Mouse (Mus musculus) WW6 (cell line): Measurements from ENCODE around the gene Rgs3.

Experiments used
- DNase-seq: peaks from one replicate; pipeline ENCODE4 v3.0.0-alpha.2; 2013; ENCODE audit warnings: low read depth, low spot score

Gene Rgs3

GRCm38 (mm10) chr4:62688142-62688541, 128.5 kb downstream of the Rgs3 start:
- no peak for DNase-seq

GRCm38 (mm10) chr4:62690997-62691396, 131.3 kb downstream of the Rgs3 start:
- no peak for DNase-seq

GRCm38 (mm10) chr4:62691625-62692024, 132.0 kb downstream of the Rgs3 start:
- DNase-seq = no peak

- DNase-seq = peak; percentile 34
Measured at GRCm38 (mm10) chr4:62693839-62694238, 134.2 kb downstream of the Rgs3 start.

GRCm38 (mm10) chr4:62694703-62695439, 135.2 kb downstream of the Rgs3 start:
- DNase-seq = no peak

- no peak for DNase-seq
Measured at GRCm38 (mm10) chr4:62695523-62695922, 135.9 kb downstream of the Rgs3 start.

- DNase-seq = peak; percentile 48
Measured at GRCm38 (mm10) chr4:62695946-62696345, 136.3 kb downstream of the Rgs3 start.

- no peak for DNase-seq
Measured at GRCm38 (mm10) chr4:62696699-62697404, 137.2 kb downstream of the Rgs3 start.

GRCm38 (mm10) chr4:62697469-62697868, 137.8 kb downstream of the Rgs3 start:
- DNase-seq = peak; percentile 40

- no peak for DNase-seq
Measured at GRCm38 (mm10) chr4:62698521-62698920, 138.9 kb downstream of the Rgs3 start.

- peak; percentile 61 for DNase-seq
Measured at GRCm38 (mm10) chr4:62699191-62699812, 139.7 kb downstream of the Rgs3 start.

GRCm38 (mm10) chr4:62700426-62700825, 140.8 kb downstream of the Rgs3 start:
- DNase-seq = no peak

GRCm38 (mm10) chr4:62703151-62703550, 143.5 kb downstream of the Rgs3 start:
- no peak for DNase-seq

GRCm38 (mm10) chr4:62704204-62704603, 144.6 kb downstream of the Rgs3 start:
- DNase-seq = no peak

- no peak for DNase-seq
Measured at GRCm38 (mm10) chr4:62705013-62705412, 145.4 kb downstream of the Rgs3 start.

GRCm38 (mm10) chr4:62705749-62706148, 146.1 kb downstream of the Rgs3 start:
- no peak for DNase-seq

GRCm38 (mm10) chr4:62708084-62708483, 148.4 kb downstream of the Rgs3 start:
- DNase-seq = no peak

GRCm38 (mm10) chr4:62708994-62709393, 149.3 kb downstream of the Rgs3 start:
- no peak for DNase-seq

GRCm38 (mm10) chr4:62709448-62709847, 149.8 kb downstream of the Rgs3 start:
- DNase-seq = no peak

GRCm38 (mm10) chr4:62711159-62711558, 151.5 kb downstream of the Rgs3 start:
- DNase-seq = no peak

GRCm38 (mm10) chr4:62711582-62711981, 151.9 kb downstream of the Rgs3 start:
- no peak for DNase-seq

- DNase-seq = no peak
Measured at GRCm38 (mm10) chr4:62720861-62721260, 161.2 kb downstream of the Rgs3 start.

- DNase-seq = no peak
Measured at GRCm38 (mm10) chr4:62722021-62722426, 162.4 kb downstream of the Rgs3 start.
